Mouse (Mus musculus) heart, postnatal 4 days (tissue): ENCODE measurements around the gene Kpna2. TPM values are rescaled to one million over a fixed set of nuclear protein-coding genes. Genes with fewer than 3 reads are reported as not detected.
A peak's percentile ranks its signal among the peaks of the same experiment; 100 is the strongest.
"Not testable (repeated sequence)": the region's sequence is repeated elsewhere in the genome, so short reads cannot be mapped to it uniquely, and the experiment has no call there.

Source experiments
- DNase-seq: peaks from one replicate; pipeline ENCODE4 v3.0.0; 2021
- total RNA-seq, 2 experiments: library from RNA; stranded (reverse); gene quantifications; 2 replicates each; pipeline ENCODE4 v1.2.3; 2021

The Kpna2 gene
- total RNA-seq = 100 to 1,000 TPM; 179 to 190 TPM

- peak; percentile 94 for DNase-seq
Observed at GRCm38 (mm10) chr11:106999151-106999948, at the start of gene Kpna2. Gene Kpna2 (minus strand): TSS chr11:106999541.

GRCm38 (mm10) chr11:107046766-107047620 lies 47.7 kb upstream of the Kpna2 start:
- DNase-seq = no peak

GRCm38 (mm10) chr11:107045546-107045945 lies 46.2 kb upstream of the Kpna2 start:
- DNase-seq = no peak

GRCm38 (mm10) chr11:107044321-107044720 lies 45.0 kb upstream of the Kpna2 start:
- DNase-seq = peak; percentile 74

GRCm38 (mm10) chr11:107043361-107043760 lies 44.0 kb upstream of the Kpna2 start:
- no peak for DNase-seq

GRCm38 (mm10) chr11:107041396-107041795 lies 42.1 kb upstream of the Kpna2 start:
- no peak for DNase-seq

- no peak for DNase-seq
Observed at GRCm38 (mm10) chr11:107039417-107039816, 40.1 kb upstream of the Kpna2 start.

- no peak for DNase-seq
Observed at GRCm38 (mm10) chr11:107034085-107034810, 34.9 kb upstream of the Kpna2 start.

GRCm38 (mm10) chr11:107031635-107032034 lies 32.3 kb upstream of the Kpna2 start:
- no peak for DNase-seq

- no peak for DNase-seq
Observed at GRCm38 (mm10) chr11:107029536-107029935, 30.2 kb upstream of the Kpna2 start.

GRCm38 (mm10) chr11:107028754-107029153 lies 29.4 kb upstream of the Kpna2 start:
- DNase-seq = no peak

GRCm38 (mm10) chr11:107028275-107028618 lies 28.9 kb upstream of the Kpna2 start:
- no peak for DNase-seq

- DNase-seq = peak; percentile 92
Observed at GRCm38 (mm10) chr11:107027431-107028274, 28.3 kb upstream of the Kpna2 start.

- no peak for DNase-seq
Observed at GRCm38 (mm10) chr11:107026554-107027430, 27.5 kb upstream of the Kpna2 start.

- DNase-seq = peak; percentile 40
Observed at GRCm38 (mm10) chr11:107025411-107026321, 26.3 kb upstream of the Kpna2 start, which contains the start of gene 1810010H24Rik. Gene 1810010H24Rik (plus strand): TSS chr11:107025681.

GRCm38 (mm10) chr11:107024406-107024805 lies 25.1 kb upstream of the Kpna2 start:
- no peak for DNase-seq

GRCm38 (mm10) chr11:107022050-107022683 lies 22.8 kb upstream of the Kpna2 start:
- DNase-seq = no peak

- DNase-seq = not testable (repeated sequence)
Observed at GRCm38 (mm10) chr11:107019722-107020121, 20.4 kb upstream of the Kpna2 start.

GRCm38 (mm10) chr11:107019318-107019717 lies 20.0 kb upstream of the Kpna2 start:
- no peak for DNase-seq
